Mouse (Mus musculus) heart, embryonic 15.5 days (tissue): Measurements from ENCODE around the gene Zfp281. TPM values are rescaled to one million over a fixed set of nuclear protein-coding genes. Genes with fewer than 3 reads are reported as not detected.

Experiments
- ATAC-seq: fragments of 200-750 bp; cut with Nextera tagmentation; replicated peaks from 2 replicates; pipeline ENCODE4 v1.8.0; 2017; ENCODE audit warnings: low read depth, moderate TSS enrichment; ENCODE audit not compliant: insufficient number of reproducible peaks, insufficient read depth, low FRiP score
- H3K27ac ChIP-seq: fragments of 300-500 bp; sonication (generic); 2 replicates; pipeline ENCODE4 v1.5.1; 2015; ENCODE audit warnings: mild to moderate bottlenecking, inconsistent platforms
- H3K27me3 ChIP-seq: fragments of 300-500 bp; sonication (generic); 2 replicates; pipeline ENCODE4 v1.6.1; 2015; ENCODE audit warnings: inconsistent platforms
- H3K36me3 ChIP-seq: fragments of 300-500 bp; sonication (generic); 2 replicates; pipeline ENCODE4 v1.6.1; 2015; ENCODE audit warnings: mild to moderate bottlenecking, inconsistent platforms
- H3K4me1 ChIP-seq: fragments of 300-500 bp; sonication (generic); replicated peaks from 2 replicates; pipeline ENCODE4 v1.6.1; 2015; ENCODE audit warnings: inconsistent platforms
- H3K4me2 ChIP-seq: fragments of 300-500 bp; sonication (generic); 2 replicates; pipeline ENCODE4 v1.6.1; 2015; ENCODE audit warnings: inconsistent platforms, mild to moderate bottlenecking, moderate library complexity
- H3K4me3 ChIP-seq: fragments of 300-500 bp; sonication (generic); 2 replicates; pipeline ENCODE4 v1.5.1; 2015; ENCODE audit warnings: mild to moderate bottlenecking, inconsistent platforms
- H3K9ac ChIP-seq: fragments of 300-500 bp; sonication (generic); 2 replicates; pipeline ENCODE4 v1.6.1; 2015; ENCODE audit warnings: mild to moderate bottlenecking, inconsistent platforms
- H3K9me3 ChIP-seq: fragments of 300-500 bp; sonication (generic); replicated peaks from 2 replicates; pipeline ENCODE4 v1.6.1; 2016; ENCODE audit warnings: inconsistent platforms
- WGBS: fragments of 180-500 bp; shearing (Covaris S2); methylation state at CpG from one replicate; pipeline ENCODE4 v1.1.7; 2015; ENCODE audit warnings: mixed read lengths; 5-methylcytosine and 5-hydroxymethylcytosine counted together
- polyA plus RNA-seq: library from polyadenylated mRNA; unstranded; fragments of >200 nt; fragmentation: Nextera tagmentation; extraction: Ambion mirVana; gene quantifications from 2 replicates; pipeline ENCODE4 v1.2.1, GENCODE M21; 2015

The Zfp281 gene
- polyA plus RNA-seq, 1 experiment from 2014 or later = 11.7 TPM

DNA sequence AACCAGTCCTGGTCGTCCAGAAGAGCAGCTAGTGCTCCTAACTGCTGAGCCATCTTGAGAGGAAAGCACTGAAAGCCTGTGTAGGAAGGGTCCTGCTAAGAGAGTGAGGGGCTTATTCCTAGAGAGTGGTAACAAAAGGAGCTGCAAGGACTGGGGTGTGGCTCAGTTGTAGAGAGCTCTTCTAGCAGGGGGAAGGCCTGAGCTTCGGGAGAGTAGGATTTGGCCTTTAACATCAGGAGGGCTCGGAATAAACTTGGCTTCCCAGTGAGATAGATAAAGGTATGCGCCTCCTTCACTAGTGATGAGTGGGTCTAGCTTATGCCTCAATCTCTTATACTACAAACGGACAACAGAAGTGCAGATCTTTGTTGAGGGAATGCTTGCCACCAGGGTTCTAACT lies 26.4 kb upstream of the Zfp281 start:
- H3K27me3 ChIP-seq = no peaks in the 10 kb centered on the region
- ATAC-seq = no peak
- no peak overlapping the region for H3K9ac ChIP-seq
- no peaks in the 10 kb centered on the region for H3K36me3 ChIP-seq
- no peaks in the 10 kb centered on the region for H3K4me1 ChIP-seq
- WGBS = 64% methylated on average over 5 of the region's 5 CpGs
- H3K27ac ChIP-seq = no peak overlapping the region
- H3K4me3 ChIP-seq = no peak overlapping the region
- H3K4me2 ChIP-seq = no peak overlapping the region
- no peaks in the 10 kb centered on the region for H3K9me3 ChIP-seq

DNA sequence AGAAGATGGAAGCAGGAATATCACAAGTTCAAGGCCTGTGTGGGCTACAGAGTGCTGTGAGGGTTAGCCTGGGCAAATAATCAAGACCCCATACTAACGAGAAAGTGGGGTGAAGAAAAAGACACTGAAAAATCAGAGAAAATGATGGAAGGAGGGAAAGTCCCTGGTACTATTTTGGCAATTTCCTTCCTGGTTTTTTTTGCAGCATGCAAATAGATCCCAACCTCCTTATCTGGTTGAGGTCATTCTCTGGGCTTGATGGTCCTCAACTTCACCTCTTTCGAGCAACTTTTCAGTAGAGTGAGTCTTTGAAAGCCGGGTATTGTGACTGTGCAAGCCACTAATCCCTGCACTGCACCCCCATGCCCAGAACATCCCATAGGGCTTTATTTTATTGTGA lies 24.6 kb upstream of the Zfp281 start:
- no peaks in the 10 kb centered on the region for H3K27me3 ChIP-seq
- ATAC-seq = no peak
- H3K4me2 ChIP-seq = no peak overlapping the region
- no peaks in the 10 kb centered on the region for H3K4me1 ChIP-seq
- no peak overlapping the region for H3K27ac ChIP-seq
- H3K9me3 ChIP-seq = no peaks in the 10 kb centered on the region
- no peak overlapping the region for H3K9ac ChIP-seq
- no peak overlapping the region for H3K4me3 ChIP-seq
- 74% methylated on average over 3 of the region's 3 CpGs for WGBS
- H3K36me3 ChIP-seq = no peaks in the 10 kb centered on the region

DNA sequence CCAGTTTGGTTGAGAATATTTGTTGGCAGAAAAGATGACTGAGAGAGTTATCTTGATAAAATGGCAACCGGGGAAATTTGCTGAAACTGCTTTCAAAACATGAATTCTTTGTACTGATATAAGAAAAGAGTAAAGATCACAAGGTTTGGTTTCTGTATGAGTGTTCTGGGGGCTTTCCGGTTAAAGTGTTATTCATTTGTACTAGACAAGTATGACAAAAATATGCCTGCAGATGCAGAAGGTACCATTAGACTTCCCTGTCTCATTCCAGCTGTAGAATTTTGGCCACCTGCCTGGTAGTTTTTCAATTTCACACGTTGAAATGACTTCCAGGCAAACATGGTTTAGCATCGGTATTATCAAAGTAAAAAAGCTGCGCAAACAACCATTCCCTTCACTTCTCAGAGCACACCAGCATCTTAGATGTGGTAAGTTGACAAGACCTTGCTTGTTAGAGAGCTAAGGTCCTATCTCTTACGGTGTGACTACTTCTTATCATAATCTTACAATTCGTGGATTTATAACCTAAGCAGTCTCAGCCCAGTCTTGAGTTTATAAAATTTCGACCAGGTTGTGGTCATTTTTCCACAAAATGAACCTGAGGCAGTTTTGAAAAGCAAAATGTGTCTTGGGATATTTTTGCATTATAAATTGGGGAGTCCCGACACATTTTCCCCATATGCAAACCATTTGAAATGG lies 23.9 kb upstream of the Zfp281 start:
- Histone ChIP-seq H3K9me3 (no peaks in the 10 kb centered on the region), H3K4me1 (no peaks in the 10 kb centered on the region), H3K9ac (no peak overlapping the region), H3K27ac (no peak overlapping the region), H3K4me2 (no peak overlapping the region), H3K36me3 (no peaks in the 10 kb centered on the region), H3K4me3 (no peak overlapping the region), H3K27me3 (no peaks in the 10 kb centered on the region)
- ATAC-seq = no peak
- 64% methylated on average over 9 of the region's 9 CpGs for WGBS

DNA sequence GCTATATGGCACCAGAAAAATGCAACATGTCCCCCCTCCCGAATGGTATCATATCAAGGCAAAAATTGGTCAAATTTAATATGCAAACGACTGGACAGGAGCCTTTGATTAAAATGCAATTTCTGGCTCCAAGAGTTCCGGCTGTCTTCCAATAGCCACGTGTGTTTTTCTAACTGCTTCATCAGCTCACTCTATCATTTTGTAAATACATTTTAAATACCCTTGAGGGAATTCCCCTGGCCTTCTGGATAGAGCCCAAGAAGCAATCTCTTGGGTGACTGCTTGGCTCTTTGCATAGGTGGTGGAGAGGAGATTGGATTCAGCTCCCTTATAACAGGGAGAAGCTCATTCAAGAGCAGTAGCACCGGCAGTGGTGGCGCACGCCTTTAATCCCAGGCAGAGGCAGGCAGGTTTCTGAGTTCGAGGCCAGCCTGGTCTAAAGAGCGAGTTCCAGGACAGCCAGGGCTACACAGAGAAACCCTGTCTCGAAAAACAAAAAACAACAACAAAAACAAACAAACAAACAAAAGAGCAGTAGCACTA lies 23.3 kb upstream of the Zfp281 start:
- no peaks in the 10 kb centered on the region for H3K4me1 ChIP-seq
- H3K36me3 ChIP-seq = no peaks in the 10 kb centered on the region
- H3K4me2 ChIP-seq = no peak overlapping the region
- no peaks in the 10 kb centered on the region for H3K27me3 ChIP-seq
- H3K4me3 ChIP-seq = no peak overlapping the region
- ATAC-seq = no peak
- H3K9ac ChIP-seq = no peak overlapping the region
- H3K9me3 ChIP-seq = no peaks in the 10 kb centered on the region
- WGBS = 78% methylated on average over 10 of the region's 10 CpGs
- H3K27ac ChIP-seq = no peak overlapping the region

DNA sequence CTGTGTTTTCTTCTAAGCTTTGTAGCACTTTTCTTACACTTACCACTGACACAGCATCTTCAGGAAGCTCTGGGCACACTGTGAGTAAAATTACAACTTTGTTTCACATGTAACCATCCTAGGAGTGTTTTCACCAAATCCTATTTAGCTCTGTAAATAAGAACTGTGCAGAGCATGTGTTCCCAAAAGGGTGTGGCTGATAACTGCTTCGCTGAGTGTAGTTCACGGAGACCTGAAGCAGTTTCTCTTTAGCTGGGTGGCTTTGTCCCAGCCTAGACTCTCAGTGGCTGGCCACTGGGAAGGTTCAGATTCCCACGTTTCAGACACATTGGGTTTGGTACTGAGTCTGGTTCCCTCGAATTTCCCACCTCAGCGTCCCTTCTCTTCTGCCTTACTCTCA lies 22.4 kb upstream of the Zfp281 start:
- no peak overlapping the region for H3K4me3 ChIP-seq
- ATAC-seq = no peak
- no peak overlapping the region for H3K4me2 ChIP-seq
- H3K27ac ChIP-seq = no peak overlapping the region
- 65% methylated on average over 5 of the region's 5 CpGs for WGBS
- no peaks in the 10 kb centered on the region for H3K4me1 ChIP-seq
- no peaks in the 10 kb centered on the region for H3K9me3 ChIP-seq
- H3K36me3 ChIP-seq = no peaks in the 10 kb centered on the region
- H3K9ac ChIP-seq = no peak overlapping the region
- H3K27me3 ChIP-seq = no peaks in the 10 kb centered on the region

DNA sequence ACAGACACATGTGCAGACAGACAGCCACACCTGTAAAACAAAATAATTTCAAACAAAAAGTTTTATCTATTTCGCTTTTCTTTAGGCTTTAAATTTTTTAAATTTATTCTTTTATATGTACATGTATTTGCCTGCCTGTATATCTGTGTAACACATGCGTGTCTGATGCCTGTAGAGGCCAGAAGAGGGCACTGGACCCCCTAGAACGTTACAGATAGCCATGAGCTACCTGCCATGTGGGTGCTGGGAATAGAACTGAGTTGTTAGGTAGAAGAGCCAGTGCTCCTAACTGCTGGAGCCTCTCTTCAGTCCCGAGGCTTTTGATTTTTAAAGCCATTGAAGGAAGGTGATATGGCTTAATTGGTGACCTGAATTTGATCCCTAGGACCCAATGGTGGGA lies 20.5 kb upstream of the Zfp281 start:
- Histone ChIP-seq H3K4me2 (no peak overlapping the region), H3K4me3 (no peak overlapping the region), H3K27me3 (no peaks in the 10 kb centered on the region), H3K27ac (no peak overlapping the region), H3K9me3 (no peaks in the 10 kb centered on the region), H3K4me1 (no peaks in the 10 kb centered on the region), H3K9ac (no peak overlapping the region), H3K36me3 (no peaks in the 10 kb centered on the region)
- no peak for ATAC-seq
- WGBS = 76% methylated on average over 4 of the region's 4 CpGs

GRCm38 (mm10) chr1:136605790-136606189 lies 18.9 kb upstream of the Zfp281 start:
- WGBS = 72% methylated on average over 9 of the region's 9 CpGs

DNA sequence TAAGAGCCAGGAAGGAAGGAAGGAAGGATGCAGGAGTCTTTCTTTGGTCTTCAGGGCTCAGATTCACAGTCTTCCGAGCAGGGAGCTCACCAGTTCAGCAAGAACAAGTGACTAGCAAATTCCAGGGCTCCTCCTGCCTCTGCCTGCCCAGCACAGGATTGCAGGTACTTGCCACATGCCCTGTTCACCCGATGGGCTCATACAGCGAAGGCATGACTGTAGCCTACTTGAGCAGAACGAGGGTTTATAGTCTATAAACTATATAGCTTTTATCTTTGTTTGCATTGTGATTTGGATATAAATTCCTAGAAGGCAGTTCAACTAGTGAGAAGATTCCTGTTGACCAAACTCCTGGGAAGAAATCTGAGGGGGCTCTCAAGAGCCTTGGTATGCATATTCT lies 18.4 kb upstream of the Zfp281 start:
- no peak for ATAC-seq
- H3K4me3 ChIP-seq = no peak overlapping the region
- H3K9me3 ChIP-seq = no peaks in the 10 kb centered on the region
- no peak overlapping the region for H3K27ac ChIP-seq
- H3K36me3 ChIP-seq = no peaks in the 10 kb centered on the region
- 69% methylated on average over 4 of the region's 4 CpGs for WGBS
- H3K27me3 ChIP-seq = no peaks in the 10 kb centered on the region
- no peak overlapping the region for H3K9ac ChIP-seq
- H3K4me1 ChIP-seq = no peaks in the 10 kb centered on the region
- no peak overlapping the region for H3K4me2 ChIP-seq

More at GRCm38 (mm10) chr1:136605790-136606189, 18.9 kb upstream of the Zfp281 start:
- H3K27me3 ChIP-seq = no peaks in the 10 kb centered on the region
- no peak overlapping the region for H3K27ac ChIP-seq
- no peak for ATAC-seq
- H3K4me2 ChIP-seq = no peak overlapping the region
- no peaks in the 10 kb centered on the region for H3K4me1 ChIP-seq
- H3K36me3 ChIP-seq = no peaks in the 10 kb centered on the region
- H3K9ac ChIP-seq = no peak overlapping the region
- no peaks in the 10 kb centered on the region for H3K9me3 ChIP-seq
- H3K4me3 ChIP-seq = no peak overlapping the region

DNA sequence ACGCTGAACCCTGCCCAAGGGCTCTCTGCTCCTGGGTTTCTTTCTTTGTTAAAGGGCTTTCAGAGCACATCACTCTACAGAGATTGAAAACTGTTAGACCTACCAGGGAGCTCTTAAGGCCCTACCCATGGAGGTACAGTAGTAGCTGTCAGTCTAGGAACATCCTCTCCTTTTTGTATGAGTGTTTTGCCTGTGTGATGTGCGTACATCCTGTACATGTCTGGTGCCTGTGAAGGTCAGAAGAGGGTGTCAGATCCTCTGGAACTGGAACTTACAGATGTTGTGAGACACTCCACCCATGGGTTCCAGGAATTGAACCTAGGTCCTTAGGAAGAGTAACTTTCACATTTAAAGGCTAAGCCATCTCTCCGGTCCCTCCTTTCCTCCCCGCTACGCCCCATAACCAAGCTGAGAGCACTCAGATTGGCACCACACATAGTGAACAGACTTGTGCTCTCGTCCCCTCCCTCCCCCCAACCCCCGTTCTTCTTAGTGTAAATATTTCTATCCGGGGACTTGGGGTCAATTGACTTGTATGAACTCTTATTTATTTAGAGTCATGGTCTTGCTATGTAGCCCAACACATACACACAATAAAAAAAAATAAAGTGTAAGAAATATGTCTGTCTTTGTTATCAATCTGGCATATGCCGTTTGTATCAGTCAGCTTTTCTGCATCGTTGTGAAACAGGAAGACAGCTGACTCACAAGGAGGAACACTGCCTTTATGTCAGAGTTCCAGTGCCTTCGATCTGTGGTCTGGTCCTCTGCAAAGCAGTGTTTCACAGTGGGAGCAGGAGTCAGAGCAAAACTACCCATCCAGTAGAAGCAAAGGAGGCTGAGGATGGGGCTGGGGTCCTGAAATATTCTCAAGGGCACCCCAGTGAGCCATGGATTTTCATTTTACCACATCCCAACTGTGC lies 16.1 kb upstream of the Zfp281 start:
- Histone ChIP-seq H3K9ac (no peak overlapping the region), H3K4me1 (peaks cover 4% of the 10 kb centered on the region; the same call in 1 of the 2 replicates), H3K27ac (no peak overlapping the region), H3K36me3 (no peaks in the 10 kb centered on the region), H3K4me3 (no peak overlapping the region), H3K9me3 (no peaks in the 10 kb centered on the region), H3K4me2 (no peak overlapping the region), H3K27me3 (no peaks in the 10 kb centered on the region)
- 74% methylated on average over 11 of the region's 11 CpGs for WGBS
- no peak for ATAC-seq

- 78% methylated on average over 9 of the region's 9 CpGs for WGBS
- Histone ChIP-seq H3K9ac (no peak overlapping the region), H3K4me2 (no peak overlapping the region), H3K27ac (no peak overlapping the region), H3K9me3 (no peaks in the 10 kb centered on the region), H3K36me3 (no peaks in the 10 kb centered on the region), H3K4me3 (no peak overlapping the region), H3K4me1 (peaks cover 5% of the 10 kb centered on the region; the same call in 1 of the 2 replicates), H3K27me3 (no peaks in the 10 kb centered on the region)
- no peak for ATAC-seq
Measured at GRCm38 (mm10) chr1:136611803-136612202, 12.9 kb upstream of the Zfp281 start.

GRCm38 (mm10) chr1:136613300-136613751 lies 11.4 kb upstream of the Zfp281 start:
- no peaks in the 10 kb centered on the region for H3K9me3 ChIP-seq
- H3K9ac ChIP-seq = no peak overlapping the region
- no peak overlapping the region for H3K4me2 ChIP-seq
- 39% methylated on average over 6 of the region's 6 CpGs for WGBS
- no peaks in the 10 kb centered on the region for H3K36me3 ChIP-seq
- peaks cover 5% of the 10 kb centered on the region; the same call in 1 of the 2 replicates for H3K4me1 ChIP-seq
- H3K27ac ChIP-seq = no peak overlapping the region
- no peaks in the 10 kb centered on the region for H3K27me3 ChIP-seq
- no peak for ATAC-seq
- H3K4me3 ChIP-seq = no peak overlapping the region
